Mouse (Mus musculus) testis, adult 2 months (tissue): ENCODE data around the gene Cpd.

Source experiments
- CTCF ChIP-seq: fragments of 200-500 bp; IDR thresholded peaks from 2 replicates; pipeline ENCODE4 v1.5.1; 2012; ENCODE audit warnings: low read depth, mild to moderate bottlenecking, inconsistent platforms, low read length, moderate library complexity; ENCODE audit not compliant: control insufficient read depth, insufficient read depth, insufficient replicate concordance
- POLR2A ChIP-seq: fragments of 200-500 bp; IDR thresholded peaks from 2 replicates; pipeline ENCODE4 v1.6.1; 2012; ENCODE audit warnings: low read depth, mild to moderate bottlenecking, inconsistent platforms, low read length, moderate library complexity; ENCODE audit not compliant: control insufficient read depth

- no peak for TF ChIP-seq CTCF
- TF ChIP-seq POLR2A: no peak
These were observed 12.4 kb upstream of the Cpd start for GRCm38 (mm10) chr11:76859261-76859660.
